Mouse (Mus musculus) megakaryocyte, embryonic 14.5 days (primary cell): ENCODE measurements around the gene Med31. TPM values are rescaled to one million over a fixed set of nuclear protein-coding genes. Genes with fewer than 3 reads are reported as not detected.
A peak's percentile ranks its signal among the peaks of the same experiment; 100 is the strongest.

ENCODE experiments used
- H3K27me3 ChIP-seq: replicated peaks from 2 replicates; pipeline ENCODE3; 2012; ENCODE audit warnings: inconsistent platforms
- H3K36me3 ChIP-seq: replicated peaks from 2 replicates; pipeline ENCODE3; 2012; ENCODE audit warnings: low read length, inconsistent platforms, mixed read lengths
- H3K4me1 ChIP-seq: 2 replicates; pipeline ENCODE4 v1.6.1; 2012; ENCODE audit warnings: inconsistent platforms
- H3K4me3 ChIP-seq: replicated peaks from 2 replicates; pipeline ENCODE3; 2012; ENCODE audit warnings: moderate library complexity, mild to moderate bottlenecking, inconsistent platforms
- H3K9me3 ChIP-seq: 2 replicates; pipeline ENCODE4 v1.6.1; 2012; ENCODE audit warnings: inconsistent platforms
- FLI1 ChIP-seq: IDR thresholded peaks from 2 replicates; pipeline ENCODE4 v1.6.1; 2012; ENCODE audit warnings: low read length, inconsistent platforms, mixed read lengths
- GATA1 ChIP-seq: IDR thresholded peaks from 3 replicates; pipeline ENCODE4 v1.6.1; 2012; ENCODE audit warnings: mixed read lengths, low read length, inconsistent platforms, borderline replicate concordance
- polyA plus RNA-seq: library from polyadenylated mRNA; stranded (reverse); fragments of >175 nt; gene quantifications from 2 replicates; pipeline ENCODE4 v1.2.3, GENCODE M21; 2012; ENCODE audit warnings: low replicate concordance; ENCODE audit not compliant: insufficient read depth

The Med31 gene
- 1.5 TPM in 1 of 2 replicates, not detected in the other for polyA plus RNA-seq

DNA sequence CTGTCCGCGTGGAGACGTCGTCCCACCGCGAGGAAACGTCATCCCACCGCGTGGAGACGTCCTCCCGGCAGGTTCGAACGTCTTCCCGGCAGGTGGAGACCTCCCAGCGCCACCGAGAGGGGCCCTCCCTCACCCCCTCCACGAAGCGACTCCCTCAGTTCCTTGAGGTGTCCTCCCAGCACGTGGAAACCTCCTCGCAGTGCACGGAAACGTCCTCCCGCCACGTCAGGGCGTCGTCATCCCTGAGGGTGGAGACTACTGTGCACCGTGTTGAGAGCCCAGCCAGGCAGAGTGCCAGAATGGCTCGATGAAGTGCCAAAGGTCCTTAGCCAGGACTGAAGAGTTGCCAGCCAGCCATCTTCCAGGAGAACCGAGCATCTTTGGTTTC lies at the start of gene Med31:
Med31 (minus strand) TSS at position 183 of the 388 bp plus-strand sequence.
- Histone ChIP-seq H3K4me3 (peak within 1 kb of the TSS; percentile 97), H3K9me3 (no peaks in the 10 kb centered on the region), H3K4me1 (peaks cover 30% of the 10 kb centered on the region), H3K36me3 (peaks cover 25% of the 10 kb centered on the region), H3K27me3 (no peaks in the 10 kb centered on the region)
- TF ChIP-seq FLI1 = no peak
- no peak for TF ChIP-seq GATA1

DNA sequence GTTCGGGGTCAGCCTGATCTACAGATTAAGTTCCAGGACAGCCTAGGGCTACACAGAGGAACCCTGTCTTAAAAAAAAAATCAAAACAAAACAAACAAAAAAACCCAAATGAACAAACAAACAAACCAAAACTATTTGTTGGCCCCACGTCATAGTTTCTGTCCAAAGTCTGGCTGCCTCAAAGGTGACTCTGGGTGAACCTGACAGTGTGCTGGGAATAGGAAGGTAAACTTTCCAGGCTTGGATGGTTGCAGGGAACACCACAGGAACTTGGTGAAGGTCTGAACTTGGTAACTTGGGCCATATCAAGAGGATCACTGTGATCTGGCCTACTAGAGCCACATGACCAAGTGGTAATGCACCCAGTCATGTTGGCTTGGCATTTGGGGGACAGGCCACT lies 41.0 kb upstream of the Med31 start:
- no peak overlapping the region for H3K4me3 ChIP-seq
- H3K36me3 ChIP-seq = no peaks in the 10 kb centered on the region
- TF ChIP-seq GATA1 = no peak
- H3K27me3 ChIP-seq = peaks cover 66% of the 10 kb centered on the region
- no peaks in the 10 kb centered on the region for H3K4me1 ChIP-seq
- no peaks in the 10 kb centered on the region for H3K9me3 ChIP-seq

DNA sequence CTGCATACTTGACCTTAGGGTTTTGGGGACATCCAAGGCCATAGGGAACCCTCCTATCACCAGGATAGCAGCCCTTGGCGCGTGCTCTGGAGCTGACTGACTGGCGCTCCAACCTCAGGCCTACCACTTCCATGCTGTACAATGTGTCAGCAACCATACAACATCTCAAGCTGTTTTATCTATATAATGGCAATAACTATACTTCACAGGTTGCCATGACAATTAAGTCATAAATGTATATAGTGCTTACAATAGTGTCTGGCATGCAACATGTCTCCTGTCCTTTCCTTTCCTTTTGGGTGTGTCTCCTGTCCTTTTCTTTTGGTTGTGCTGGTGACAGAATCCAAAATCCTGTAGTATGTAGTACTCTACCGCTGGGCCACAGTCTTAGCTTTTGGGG lies 40.2 kb upstream of the Med31 start:
- TF ChIP-seq GATA1 = no peak
- no peak for TF ChIP-seq FLI1
- Histone ChIP-seq H3K4me3 (no peak overlapping the region), H3K36me3 (no peaks in the 10 kb centered on the region), H3K27me3 (peaks cover 63% of the 10 kb centered on the region), H3K9me3 (no peaks in the 10 kb centered on the region), H3K4me1 (no peaks in the 10 kb centered on the region)

DNA sequence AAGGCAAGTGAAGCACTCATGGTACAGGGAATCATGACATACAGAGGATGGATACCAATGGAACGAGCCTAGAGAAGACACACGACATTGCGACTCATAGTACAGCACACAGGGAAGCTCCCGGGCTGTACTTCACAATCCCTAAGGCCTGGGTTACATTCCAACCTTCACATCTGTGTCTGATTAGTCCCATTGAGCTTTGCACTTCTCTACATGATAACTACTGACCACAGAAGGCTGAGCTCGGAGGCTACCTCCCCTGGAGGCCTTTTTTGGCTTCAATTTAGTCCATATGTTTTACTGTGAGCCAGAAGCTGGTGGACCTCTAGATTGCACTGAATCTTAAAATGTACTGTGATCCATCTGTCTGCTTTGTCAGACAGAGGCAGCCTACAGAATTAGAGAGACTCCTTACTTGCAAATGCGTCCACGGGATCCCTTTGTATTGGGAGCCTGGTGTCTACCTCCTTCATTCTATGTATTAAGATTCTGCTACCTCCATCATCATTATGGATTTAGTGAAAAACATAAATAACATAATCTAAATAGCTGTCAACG lies 29.9 kb upstream of the Med31 start:
- no peaks in the 10 kb centered on the region for H3K4me1 ChIP-seq
- no peak for TF ChIP-seq FLI1
- no peak for TF ChIP-seq GATA1
- H3K4me3 ChIP-seq = no peak overlapping the region
- no peaks in the 10 kb centered on the region for H3K36me3 ChIP-seq
- H3K27me3 ChIP-seq = peaks cover 50% of the 10 kb centered on the region
- no peaks in the 10 kb centered on the region for H3K9me3 ChIP-seq

DNA sequence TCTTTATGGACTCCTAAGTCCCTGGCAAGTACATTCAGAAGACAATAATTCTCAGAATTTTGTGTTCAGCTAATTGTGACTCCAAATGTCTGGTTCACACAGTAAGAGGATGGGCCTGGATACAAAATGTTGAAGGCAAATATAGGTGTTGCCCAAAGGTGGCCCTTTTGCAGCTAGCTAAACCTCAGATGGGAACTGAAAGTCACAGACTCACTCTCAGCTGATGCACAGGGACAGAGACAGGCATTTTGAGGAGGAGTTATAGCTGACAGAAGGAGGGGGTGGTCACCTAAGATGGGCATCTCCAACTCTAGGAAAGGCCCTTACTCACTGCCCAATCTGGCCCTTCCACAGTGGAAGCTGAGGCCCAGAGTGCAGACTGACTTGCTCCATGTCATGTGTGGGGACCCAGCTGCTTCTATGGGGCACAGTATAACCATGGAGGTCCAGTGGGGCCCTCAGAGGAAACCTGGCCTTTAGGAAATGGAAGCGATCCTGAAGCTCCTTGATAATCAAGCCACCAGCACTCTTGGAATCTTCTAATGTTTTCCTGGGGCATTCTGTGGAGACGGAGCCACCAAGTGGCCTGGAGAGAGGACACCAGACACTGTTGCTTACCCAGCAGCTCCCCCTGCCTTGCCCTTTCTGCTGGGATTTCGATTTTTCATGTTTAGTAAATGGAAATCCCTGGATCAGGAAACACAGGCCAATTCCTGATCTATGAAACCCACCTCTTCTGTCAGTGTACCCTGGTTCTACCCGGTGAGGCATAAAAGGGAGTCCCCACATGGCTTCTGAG lies 24.9 kb upstream of the Med31 start:
- peaks cover 38% of the 10 kb centered on the region for H3K27me3 ChIP-seq
- H3K4me1 ChIP-seq = no peaks in the 10 kb centered on the region
- no peak for TF ChIP-seq FLI1
- TF ChIP-seq GATA1 = no peak

DNA sequence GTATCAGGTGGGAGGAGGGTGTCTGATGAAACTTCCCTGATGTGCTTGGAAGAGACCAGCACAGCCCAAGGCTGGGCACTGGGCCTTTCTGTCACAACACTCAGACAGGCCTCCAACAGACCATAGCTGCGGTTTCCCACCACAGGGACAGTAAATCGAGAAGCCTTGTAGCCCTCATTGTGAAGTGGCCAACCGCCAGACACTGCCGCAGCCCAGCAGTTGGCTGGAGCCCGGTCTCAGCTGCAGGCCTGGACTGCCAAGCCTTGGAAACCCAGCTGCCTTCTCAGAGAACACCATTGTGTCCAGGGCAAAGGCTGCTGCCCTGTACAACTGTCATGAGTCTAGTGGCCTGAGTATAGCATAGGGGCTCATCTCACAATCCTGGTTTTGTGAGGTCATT lies 18.6 kb upstream of the Med31 start:
- peaks cover 43% of the 10 kb centered on the region for H3K27me3 ChIP-seq

More for the DNA sequence above, 24.9 kb upstream of the Med31 start:
- H3K36me3 ChIP-seq = no peaks in the 10 kb centered on the region
- H3K4me3 ChIP-seq = no peak overlapping the region
- H3K9me3 ChIP-seq = no peaks in the 10 kb centered on the region

DNA sequence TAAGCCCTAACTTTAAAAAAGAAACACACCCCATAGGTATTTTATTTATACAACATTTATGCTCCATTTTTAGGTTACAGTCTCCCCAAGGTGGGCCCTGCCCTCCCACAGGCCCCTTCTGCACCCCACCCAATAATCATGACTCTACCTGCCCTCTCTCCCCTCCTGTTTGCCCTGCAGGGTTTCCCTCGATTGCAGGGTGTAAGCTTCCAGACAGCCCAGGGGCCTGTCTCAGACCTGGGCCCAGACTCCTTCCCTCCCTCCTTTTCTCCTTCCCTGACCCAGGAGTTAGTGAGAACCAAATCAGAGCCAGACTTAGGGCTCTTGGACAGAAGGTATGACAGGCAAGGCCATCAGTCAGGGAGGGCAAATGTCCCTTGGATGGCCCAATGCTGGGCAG lies 17.6 kb upstream of the Med31 start:
- Histone ChIP-seq H3K9me3 (no peaks in the 10 kb centered on the region), H3K27me3 (peaks cover 49% of the 10 kb centered on the region), H3K36me3 (no peaks in the 10 kb centered on the region), H3K4me1 (no peaks in the 10 kb centered on the region), H3K4me3 (no peak overlapping the region)
- no peak for TF ChIP-seq GATA1
- no peak for TF ChIP-seq FLI1

More for the DNA sequence above, 18.6 kb upstream of the Med31 start:
- no peaks in the 10 kb centered on the region for H3K4me1 ChIP-seq
- no peaks in the 10 kb centered on the region for H3K9me3 ChIP-seq
- no peak overlapping the region for H3K4me3 ChIP-seq
- H3K36me3 ChIP-seq = no peaks in the 10 kb centered on the region
- TF ChIP-seq FLI1 (no peak), GATA1 (no peak)

DNA sequence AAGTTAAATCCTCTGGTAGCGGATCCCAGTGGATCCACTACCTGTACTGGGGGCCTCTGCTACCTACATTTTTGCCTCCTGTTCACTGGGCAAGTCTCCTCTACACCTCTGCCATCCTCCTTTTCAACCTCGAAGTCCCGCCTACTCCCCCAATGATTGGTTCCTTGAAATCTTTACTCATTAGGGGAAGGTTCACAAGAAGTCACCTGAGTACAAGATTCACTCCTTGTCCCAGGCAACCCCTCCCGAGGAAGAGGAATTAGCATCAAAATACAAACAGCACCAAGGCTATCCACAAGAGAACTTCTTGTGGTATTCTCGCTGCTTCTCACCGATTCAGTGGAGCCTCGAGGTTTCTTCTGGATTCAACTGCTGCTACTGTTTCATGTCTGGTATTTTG lies 16.7 kb upstream of the Med31 start:
- Histone ChIP-seq H3K36me3 (no peaks in the 10 kb centered on the region), H3K4me3 (no peak overlapping the region), H3K27me3 (peaks cover 56% of the 10 kb centered on the region), H3K4me1 (no peaks in the 10 kb centered on the region), H3K9me3 (no peaks in the 10 kb centered on the region)
- TF ChIP-seq FLI1 (no peak), GATA1 (no peak)

DNA sequence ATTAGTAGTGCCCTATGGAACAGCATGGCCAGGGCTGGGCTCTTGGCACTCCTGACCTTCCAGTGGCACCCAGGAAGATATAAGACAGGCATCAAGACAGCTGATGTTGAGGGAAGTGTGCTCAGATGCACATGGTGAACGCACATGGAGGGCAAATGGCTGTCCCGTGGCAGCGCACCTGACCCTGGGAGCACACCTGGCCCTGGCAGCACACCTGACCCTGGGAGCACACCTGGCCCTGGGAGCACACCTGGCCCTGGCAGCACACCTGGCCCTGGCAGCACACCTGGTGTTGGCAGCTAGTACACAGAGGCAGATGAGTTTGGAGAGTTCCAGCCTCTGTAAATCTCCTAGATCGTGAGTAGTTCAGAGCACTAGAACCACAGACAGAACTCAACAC lies 13.1 kb upstream of the Med31 start:
- Histone ChIP-seq H3K9me3 (no peaks in the 10 kb centered on the region), H3K4me3 (no peak overlapping the region), H3K36me3 (no peaks in the 10 kb centered on the region), H3K4me1 (peaks cover 6% of the 10 kb centered on the region; the same call in 1 of the 2 replicates), H3K27me3 (peaks cover 61% of the 10 kb centered on the region)
- TF ChIP-seq GATA1 (no peak), FLI1 (no peak)

DNA sequence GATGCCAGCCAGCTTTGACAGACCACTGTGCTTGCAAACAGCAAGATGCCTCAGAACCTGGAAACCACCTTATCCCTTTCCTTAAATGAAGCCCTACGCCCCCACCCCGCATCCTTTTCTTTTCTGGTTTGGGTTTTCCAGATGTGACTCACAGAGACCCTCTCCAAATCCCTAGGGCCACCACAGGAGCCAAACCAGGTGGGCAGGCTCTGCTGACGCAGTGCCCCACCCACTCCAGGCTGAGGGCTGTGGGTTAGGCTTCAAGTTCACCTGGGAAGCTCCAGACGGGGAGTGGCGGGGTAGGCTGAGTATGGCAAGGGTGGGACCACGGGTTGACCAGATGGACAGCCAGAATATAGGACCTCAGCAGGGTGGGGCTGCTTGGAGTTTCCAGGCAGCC lies 11.5 kb upstream of the Med31 start:
- H3K27me3 ChIP-seq = peaks cover 53% of the 10 kb centered on the region
- no peaks in the 10 kb centered on the region for H3K36me3 ChIP-seq
- no peak for TF ChIP-seq GATA1
- TF ChIP-seq FLI1 = no peak
- H3K4me1 ChIP-seq = peaks cover 8% of the 10 kb centered on the region; the same call in 1 of the 2 replicates
- no peaks in the 10 kb centered on the region for H3K9me3 ChIP-seq
- H3K4me3 ChIP-seq = no peak overlapping the region
